Mouse (Mus musculus): ENCODE results near the gene Sorcs3. TPM values are rescaled to one million over a fixed set of nuclear protein-coding genes. Genes with fewer than 3 reads are reported as not detected.

Gene Sorcs3
- total and polyA plus RNA-seq, 3 experiments = not detected

- Histone ChIP-seq H3K4me1 (ENCODE audit: control insufficient read depth in 1 of 2, insufficient read depth in 2 of 2, low read length in 2 of 2) (no peaks in the 10 kb centered on the region), H3K36me3 (ENCODE audit: control insufficient read depth in 1 of 2, insufficient read depth in 2 of 2, low read length in 2 of 2) (no peaks in the 10 kb centered on the region), H3K9ac (ENCODE audit: control insufficient read depth, low read depth, low read length, poor library complexity, severe bottlenecking) (no peak overlapping the region), H3K79me2 (ENCODE audit: control insufficient read depth, insufficient read depth, low read length, poor library complexity) (no peaks in the 10 kb centered on the region), H3K9me3 (replicated peaks; ENCODE audit: insufficient read depth, low read length) (no peaks in the 10 kb centered on the region), H3K27ac (ENCODE audit: control insufficient read depth, low read depth, low read length) (no peak overlapping the region), H3K4me3 (ENCODE audit: control insufficient read depth in 1 of 2, insufficient read depth in 1 of 2, low read depth in 2 of 2, low read length in 2 of 2) (no peak overlapping the region), H3K27me3 (ENCODE audit: control insufficient read depth in 1 of 2, insufficient read depth in 2 of 2, low read length in 2 of 2) (no peaks in the 10 kb centered on the region)
- no peak for DNase-seq (ENCODE audit: low read depth, low spot score)
- TF ChIP-seq CHD2 (IDR thresholded peaks at IDR 0.05; ENCODE audit: low read length) (no peak), CTCF (IDR thresholded peaks at IDR 0.05 in 2 of 3, conservative IDR thresholded peaks at IDR 0.05 in 1 of 3; ENCODE audit: control insufficient read depth in 1 of 3, insufficient read depth in 1 of 3, low read depth in 2 of 3, low read length in 3 of 3, poor library complexity in 1 of 3, severe bottlenecking in 1 of 3) (no peak), RAD21 (IDR thresholded peaks at IDR 0.05; ENCODE audit: low read depth, low read length) (no peak), MYB (IDR thresholded peaks at IDR 0.05; ENCODE audit: low read depth, low read length) (no peak), POLR2A (IDR thresholded peaks at IDR 0.05; ENCODE audit: control insufficient read depth in 1 of 2, insufficient read depth in 1 of 2, low read depth in 1 of 2, low read length in 2 of 2, poor library complexity in 1 of 2) (no peak)
Observed at GRCm38 (mm10) chr19:48215379-48215778, 9.6 kb downstream of the Sorcs3 start.

DNA sequence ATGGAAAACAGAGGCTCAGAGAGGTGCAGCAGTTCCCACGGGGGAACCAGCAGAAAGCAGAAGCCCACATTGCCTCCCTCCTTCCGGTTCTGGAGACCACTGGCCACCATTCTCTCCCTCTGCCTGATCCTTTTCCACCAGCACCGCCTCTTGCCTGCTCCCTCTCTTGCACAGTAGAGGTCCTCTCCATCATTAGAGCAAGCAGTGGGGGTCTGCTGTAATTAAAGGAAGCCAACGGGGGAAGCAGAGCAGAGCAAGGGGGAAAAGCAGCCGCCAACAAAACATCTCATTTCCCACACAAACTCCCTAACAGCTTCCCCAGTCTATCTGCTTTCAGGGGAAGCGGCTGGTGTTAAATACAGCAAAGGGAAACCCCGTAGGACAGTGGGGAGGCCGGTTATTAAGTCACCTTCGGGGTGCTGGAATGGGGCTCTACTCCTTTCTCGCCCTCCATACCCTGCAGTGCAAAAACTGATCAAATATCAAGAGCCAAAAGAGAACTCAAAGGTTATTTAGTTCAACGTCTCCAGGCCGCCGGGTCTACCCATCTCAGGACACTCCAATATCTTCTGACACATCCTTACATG is 32.1 kb downstream of the Sorcs3 start:
- Histone ChIP-seq H3K36me3 (ENCODE audit: control insufficient read depth in 1 of 2, insufficient read depth in 2 of 2, low read length in 2 of 2) (no peaks in the 10 kb centered on the region), H3K27ac (ENCODE audit: control insufficient read depth, low read depth, low read length) (no peak overlapping the region), H3K4me1 (ENCODE audit: control insufficient read depth in 1 of 2, insufficient read depth in 2 of 2, low read length in 2 of 2) (no peaks in the 10 kb centered on the region), H3K79me2 (ENCODE audit: control insufficient read depth, insufficient read depth, low read length, poor library complexity) (no peaks in the 10 kb centered on the region), H3K9ac (ENCODE audit: control insufficient read depth, low read depth, low read length, poor library complexity, severe bottlenecking) (no peak overlapping the region), H3K4me3 (ENCODE audit: control insufficient read depth in 1 of 2, insufficient read depth in 1 of 2, low read depth in 2 of 2, low read length in 2 of 2) (no peak overlapping the region), H3K9me3 (replicated peaks; ENCODE audit: insufficient read depth, low read length) (no peaks in the 10 kb centered on the region), H3K27me3 (ENCODE audit: control insufficient read depth in 1 of 2, insufficient read depth in 2 of 2, low read length in 2 of 2) (no peaks in the 10 kb centered on the region)
- no peak for DNase-seq (ENCODE audit: low read depth, low spot score)
- TF ChIP-seq TCF12 (IDR thresholded peaks at IDR 0.05; ENCODE audit: low read depth, low read length) = no peak
- no peak for TF ChIP-seq RCOR1 (IDR thresholded peaks at IDR 0.05; ENCODE audit: low read depth, low read length)
- TF ChIP-seq MAFK (IDR thresholded peaks at IDR 0.05; ENCODE audit: borderline replicate concordance, low read depth, low read length) = no peak
- no peak for TF ChIP-seq MAX (IDR thresholded peaks at IDR 0.05; ENCODE audit: low read length)
- no peak for TF ChIP-seq CHD2 (IDR thresholded peaks at IDR 0.05; ENCODE audit: low read length)
- TF ChIP-seq POLR2AphosphoS5 (IDR thresholded peaks at IDR 0.05; ENCODE audit: borderline replicate concordance, low read depth, low read length) = no peak
- TF ChIP-seq GATA1 (IDR thresholded peaks at IDR 0.05; ENCODE audit: low read depth, low read length) = no peak

- no peaks in the 10 kb centered on the region for H3K4me1 ChIP-seq (ENCODE audit: control insufficient read depth in 1 of 2, insufficient read depth in 2 of 2, low read length in 2 of 2)
- H3K27ac ChIP-seq (ENCODE audit: control insufficient read depth, low read depth, low read length) = no peak overlapping the region
- TF ChIP-seq GABPA (IDR thresholded peaks at IDR 0.05; ENCODE audit: low read depth, low read length) (no peak), USF1 (IDR thresholded peaks at IDR 0.05; ENCODE audit: low read depth, low read length) (no peak), USF2 (IDR thresholded peaks at IDR 0.05; ENCODE audit: borderline replicate concordance in 1 of 2, insufficient read depth in 1 of 2, low read depth in 1 of 2, low read length in 2 of 2) (no peak), SMC3 (IDR thresholded peaks at IDR 0.05; ENCODE audit: low read depth, low read length) (no peak)
- H3K9me3 ChIP-seq (replicated peaks; ENCODE audit: insufficient read depth, low read length) = no peaks in the 10 kb centered on the region
- H3K79me2 ChIP-seq (ENCODE audit: control insufficient read depth, insufficient read depth, low read length, poor library complexity) = no peaks in the 10 kb centered on the region
- no peak overlapping the region for H3K9ac ChIP-seq (ENCODE audit: control insufficient read depth, low read depth, low read length, poor library complexity, severe bottlenecking)
- H3K36me3 ChIP-seq (ENCODE audit: control insufficient read depth in 1 of 2, insufficient read depth in 2 of 2, low read length in 2 of 2) = no peaks in the 10 kb centered on the region
- H3K4me3 ChIP-seq (ENCODE audit: control insufficient read depth in 1 of 2, insufficient read depth in 1 of 2, low read depth in 2 of 2, low read length in 2 of 2) = no peak overlapping the region
- H3K27me3 ChIP-seq (ENCODE audit: control insufficient read depth in 1 of 2, insufficient read depth in 2 of 2, low read length in 2 of 2) = no peaks in the 10 kb centered on the region
- DNase-seq (ENCODE audit: low read depth, low spot score) = no peak
Observed at GRCm38 (mm10) chr19:48238391-48238790, 32.6 kb downstream of the Sorcs3 start.
